Comparison of ENCODE assay signal across 20 mouse cellular contexts in the genomic region with DNA sequence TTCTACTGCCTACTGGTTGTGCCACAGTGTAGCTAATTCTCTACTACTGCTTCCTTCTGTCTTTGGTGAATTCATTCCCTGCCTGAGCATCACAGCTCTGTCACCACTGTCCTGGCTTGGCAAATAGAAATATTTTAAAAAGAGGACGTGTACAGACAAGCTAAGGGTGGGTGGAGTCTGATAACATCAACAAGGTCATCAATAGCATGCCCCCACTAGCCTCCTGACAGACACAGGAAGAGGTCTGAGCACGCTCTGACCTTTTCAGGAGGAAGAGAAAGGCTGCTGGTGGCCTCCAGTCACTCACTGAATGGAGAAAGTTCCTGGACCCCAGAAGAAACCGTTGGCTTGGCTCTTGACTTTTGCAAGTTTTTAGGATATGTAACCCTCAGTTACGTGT. TPM values are rescaled to one million over a fixed set of nuclear protein-coding genes. Genes with fewer than 3 reads are reported as not detected.
DNase-seq lines count a peak whose midpoint lies in the region; ATAC-seq and TF ChIP-seq lines count a peak whose summit lies in the region.
"Had no signal": no experiment of that assay in that cellular context is flagged by ENCODE, and none has a peak within 500 bp of the region (broad histone marks: within the 10 kb centered on the region; RNA-seq: fewer than 3 reads in every experiment).

No protein-coding gene starts in this region.

- TF ChIP-seq EP300 in heart, adult 2 months (IDR thresholded peaks at IDR 0.05; ENCODE audit: insufficient read depth, low read depth, low read length), result no peak

- H3K4me3 ChIP-seq in heart, embryonic 12.5 days, result no peak overlapping the region
- no peak overlapping the region for H3K4me3 ChIP-seq in heart, adult 2 months
- peak overlapping the region; percentile 65; the same call in 1 of the 2 replicates for H3K4me3 ChIP-seq in G1E (ENCODE audit: low read depth, low read length)
- peak overlapping the region; percentile 78 for H3K4me3 ChIP-seq in liver, embryonic 16.5 days (ENCODE audit: low read depth, low read length)
- H3K4me3 ChIP-seq in forebrain, embryonic 11.5 days (ENCODE audit: low read depth, low read length), result no peak overlapping the region
- no peak overlapping the region for H3K4me3 ChIP-seq in midbrain, postnatal 0 days (ENCODE audit: low read depth, low read length)
- H3K4me3 ChIP-seq: embryonic facial prominence, embryonic 15.5 days; intestine, embryonic 15.5 days; kidney, embryonic 15.5 days; neural tube, embryonic 13.5 days had no signal

- no peaks in the 10 kb centered on the region for H3K9me3 ChIP-seq in heart, embryonic 12.5 days (replicated peaks)
- no peaks in the 10 kb centered on the region for H3K9me3 ChIP-seq in G1E (replicated peaks)
- H3K9me3 ChIP-seq in liver, embryonic 16.5 days (replicated peaks; ENCODE audit: control insufficient read depth, low read length), result no peaks in the 10 kb centered on the region
- no peaks in the 10 kb centered on the region for H3K9me3 ChIP-seq in forebrain, embryonic 11.5 days (ENCODE audit: control insufficient read depth, low read length)
- H3K9me3 ChIP-seq in midbrain, postnatal 0 days (ENCODE audit: low read length), result no peaks in the 10 kb centered on the region
- H3K9me3 ChIP-seq: embryonic facial prominence, embryonic 15.5 days; intestine, embryonic 15.5 days; kidney, embryonic 15.5 days; neural tube, embryonic 13.5 days had no signal

- H3K27ac ChIP-seq in heart, embryonic 12.5 days (ENCODE audit: poor library complexity, severe bottlenecking), result no peak overlapping the region
- no peak overlapping the region for H3K27ac ChIP-seq in heart, adult 2 months
- H3K27ac ChIP-seq in liver, embryonic 16.5 days (ENCODE audit: low read length), result peak overlapping the region; percentile 98
- H3K27ac ChIP-seq in forebrain, embryonic 11.5 days (ENCODE audit: low read depth, low read length), result no peak overlapping the region
- H3K27ac ChIP-seq in midbrain, postnatal 0 days (ENCODE audit: low read depth, low read length), result no peak overlapping the region
- H3K27ac ChIP-seq: embryonic facial prominence, embryonic 15.5 days; hindbrain, embryonic 14.5 days; intestine, embryonic 15.5 days; kidney, embryonic 15.5 days; neural tube, embryonic 13.5 days had no signal

- DNase-seq in heart, adult 2 months, result no peak
- peak; percentile 23 for DNase-seq in G1E (ENCODE audit: low spot score)
- DNase-seq in forebrain, embryonic 11.5 days (ENCODE audit: low spot score), result no peak
- no peak for DNase-seq in midbrain, postnatal 0 days (ENCODE audit: low spot score)
- DNase-seq: adrenal gland, postnatal 25 days; cerebellum, adult 8-10 months; gastrocnemius, postnatal 36 days; right cerebral cortex, postnatal 25 days had no signal

- H3K27me3 ChIP-seq in heart, embryonic 12.5 days (replicated peaks), result no peaks in the 10 kb centered on the region
- no peaks in the 10 kb centered on the region for H3K27me3 ChIP-seq in heart, adult 2 months (ENCODE audit: control insufficient read depth, insufficient read depth, low read length)
- no peaks in the 10 kb centered on the region for H3K27me3 ChIP-seq in G1E (ENCODE audit: insufficient read depth, low read length)
- no peaks in the 10 kb centered on the region for H3K27me3 ChIP-seq in liver, embryonic 16.5 days (ENCODE audit: control insufficient read depth, insufficient read depth, low read depth, low read length)
- no peaks in the 10 kb centered on the region for H3K27me3 ChIP-seq in forebrain, embryonic 11.5 days (ENCODE audit: control insufficient read depth, insufficient read depth, low read length)
- H3K27me3 ChIP-seq in midbrain, postnatal 0 days (ENCODE audit: insufficient read depth, low read length), result no peaks in the 10 kb centered on the region
- H3K27me3 ChIP-seq: embryonic facial prominence, embryonic 15.5 days; intestine, embryonic 15.5 days; kidney, embryonic 15.5 days; neural tube, embryonic 13.5 days had no signal

- no peak for TF ChIP-seq POLR2A in heart, adult 2 months (IDR thresholded peaks at IDR 0.05; ENCODE audit: insufficient read depth, low read depth, low read length)

- H3K79me2 ChIP-seq in heart, adult 2 months (replicated peaks; ENCODE audit: control insufficient read depth, insufficient read depth, low read length), result no peaks in the 10 kb centered on the region

- H3K4me1 ChIP-seq in heart, embryonic 12.5 days (replicated peaks), result peaks cover 6% of the 10 kb centered on the region
- H3K4me1 ChIP-seq in heart, adult 2 months (ENCODE audit: control insufficient read depth, insufficient read depth, low read length), result no peaks in the 10 kb centered on the region
- H3K4me1 ChIP-seq in G1E (ENCODE audit: insufficient read depth, low read depth, low read length), result peaks cover 52% of the 10 kb centered on the region
- H3K4me1 ChIP-seq in liver, embryonic 16.5 days (ENCODE audit: control insufficient read depth, low read depth, low read length), result peaks cover 34% of the 10 kb centered on the region
- H3K4me1 ChIP-seq in forebrain, embryonic 11.5 days (replicated peaks; ENCODE audit: control insufficient read depth, insufficient read depth, low read length), result no peaks in the 10 kb centered on the region
- no peaks in the 10 kb centered on the region for H3K4me1 ChIP-seq in midbrain, postnatal 0 days (ENCODE audit: insufficient read depth, low read length)
- H3K4me1 ChIP-seq: embryonic facial prominence, embryonic 15.5 days; intestine, embryonic 15.5 days; kidney, embryonic 15.5 days; neural tube, embryonic 13.5 days had no signal

- ATAC-seq in heart, embryonic 12.5 days (ENCODE audit: insufficient number of reproducible peaks, low FRiP score), result no peak
- peak; percentile 55 for ATAC-seq in G1E (ENCODE audit: extremely low read depth, insufficient number of reproducible peaks, low FRiP score, poor library complexity, severe bottlenecking)
- peak; percentile 42 for ATAC-seq in granulocyte monocyte progenitor cell, adult 5-6 weeks (replicated peaks; ENCODE audit: poor library complexity, severe bottlenecking)
- no peak for ATAC-seq in liver, embryonic 16.5 days (ENCODE audit: low read depth)
- ATAC-seq in forebrain, embryonic 11.5 days (replicated peaks; ENCODE audit: low FRiP score), result no peak
- ATAC-seq in midbrain, postnatal 0 days (ENCODE audit: low FRiP score), result no peak
- ATAC-seq: forebrain, embryonic 14.5 days; intestine, embryonic 15.5 days had no signal

- intact Hi-C loops in heart, adult 2 months (cut with DNase I), result no loop called here

- no peaks in the 10 kb centered on the region for H3K36me3 ChIP-seq in heart, embryonic 12.5 days
- H3K36me3 ChIP-seq in heart, adult 2 months (ENCODE audit: control insufficient read depth, insufficient read depth, low read length), result no peaks in the 10 kb centered on the region
- H3K36me3 ChIP-seq in G1E (replicated peaks), result peaks cover 19% of the 10 kb centered on the region
- peaks cover 6% of the 10 kb centered on the region for H3K36me3 ChIP-seq in liver, embryonic 16.5 days (ENCODE audit: control insufficient read depth, insufficient read depth)
- no peaks in the 10 kb centered on the region for H3K36me3 ChIP-seq in forebrain, embryonic 11.5 days (ENCODE audit: control insufficient read depth, insufficient read depth, low read length)
- H3K36me3 ChIP-seq in midbrain, postnatal 0 days (ENCODE audit: insufficient read depth, low read length), result no peaks in the 10 kb centered on the region
- H3K36me3 ChIP-seq: embryonic facial prominence, embryonic 15.5 days; intestine, embryonic 15.5 days; kidney, embryonic 15.5 days; neural tube, embryonic 13.5 days had no signal

- H3K9ac ChIP-seq in heart, embryonic 12.5 days, result no peak overlapping the region
- H3K9ac ChIP-seq in heart, adult 2 months (ENCODE audit: low read depth, low read length), result no peak overlapping the region
- peak overlapping the region; percentile 93 for H3K9ac ChIP-seq in liver, embryonic 16.5 days (ENCODE audit: low read depth, low read length)
- no peak overlapping the region for H3K9ac ChIP-seq in forebrain, embryonic 11.5 days (ENCODE audit: low read length)
- H3K9ac ChIP-seq in midbrain, postnatal 0 days (replicated peaks; ENCODE audit: low read length, poor library complexity, severe bottlenecking), result no peak overlapping the region
- H3K9ac ChIP-seq: embryonic facial prominence, embryonic 15.5 days; hindbrain, embryonic 14.5 days; intestine, embryonic 15.5 days; kidney, embryonic 15.5 days; neural tube, embryonic 13.5 days had no signal

- no peak for TF ChIP-seq CTCF in heart, adult 2 months (IDR thresholded peaks at IDR 0.05)
- no peak for TF ChIP-seq CTCF in G1E (IDR thresholded peaks at IDR 0.05; ENCODE audit: low read depth, low read length)
- no peak for TF ChIP-seq CTCF in midbrain, postnatal 0 days (IDR thresholded peaks at IDR 0.05)

- H3K4me2 ChIP-seq in heart, embryonic 12.5 days, result peak overlapping the region; percentile 18
- H3K4me2 ChIP-seq in liver, embryonic 16.5 days (ENCODE audit: low read depth, low read length), result peak overlapping the region; percentile 62
- no peak overlapping the region for H3K4me2 ChIP-seq in forebrain, embryonic 11.5 days (ENCODE audit: low read depth, low read length, severe bottlenecking)
- no peak overlapping the region for H3K4me2 ChIP-seq in midbrain, postnatal 0 days (ENCODE audit: low read depth, low read length, poor library complexity, severe bottlenecking)
- H3K4me2 ChIP-seq: embryonic facial prominence, embryonic 15.5 days; hindbrain, embryonic 14.5 days; intestine, embryonic 15.5 days; kidney, embryonic 15.5 days; neural tube, embryonic 13.5 days had no signal

- WGBS in heart, embryonic 12.5 days, result 54% methylated on average over 4 of the region's 4 CpGs
- WGBS in heart, adult 2 months, result 46% methylated on average over 4 of the region's 4 CpGs
- whole genome bisulfite sequencing in liver, embryonic 16.5 days (ENCODE audit: insufficient replicate concordance), result 33% methylated on average over 4 of the region's 4 CpGs
- WGBS in forebrain, embryonic 11.5 days, result 76% methylated on average over 4 of the region's 4 CpGs
- WGBS in midbrain, postnatal 0 days, result 74% methylated on average over 4 of the region's 4 CpGs

RNA-seq across cellular contexts. Expression of a gene that starts 18.5 kb away (rescaled TPM):
- 7.6 and 8.1 TPM in 2 replicates for polyA plus RNA-seq in heart, embryonic 12.5 days (2016; fragmentation: Nextera tagmentation; extraction: Ambion mirVana)
- under 1 TPM in 1 of 2 experiments, not detected in 1; 0.16 TPM for total RNA-seq in heart, adult 2 months (2021)
- 0.18 TPM in 1 of 2 replicates, not detected in the other for polyA plus RNA-seq in heart, adult 2 months (2012; rRNA removed)
- 31.0 and 42.4 TPM in 2 replicates for total RNA-seq in G1E (2014; fragmentation: Nextera tagmentation)
- 29.9 and 31.9 TPM in 2 replicates for total RNA-seq in G1E (2017)
- 5.7 and 6.9 TPM in 2 replicates for polyA plus RNA-seq in G1E (2012)
- total RNA-seq in granulocyte monocyte progenitor cell, adult 5-6 weeks (2014; fragmentation: Nextera tagmentation), result not detected in 2 replicates
- 0.04 TPM in 1 of 2 replicates, not detected in the other for total RNA-seq in granulocyte monocyte progenitor cell, adult 5-6 weeks (2017)
- polyA plus RNA-seq in liver, embryonic 16.5 days (2015; fragmentation: Nextera tagmentation; extraction: Ambion mirVana), result 102 and 113 TPM in 2 replicates
- 2.5 and 2.9 TPM in 2 replicates for polyA plus RNA-seq in forebrain, embryonic 11.5 days (2014; fragmentation: Nextera tagmentation; extraction: Ambion mirVana)
- total RNA-seq in midbrain, postnatal 0 days (2014; rRNA removed), result 0.27 TPM in 1 of 2 replicates, not detected in the other
- polyA plus RNA-seq in midbrain, postnatal 0 days (2015; fragmentation: Nextera tagmentation; extraction: Ambion mirVana), result 0.27 and 0.56 TPM in 2 replicates
- total RNA-seq: gastrocnemius, postnatal 36 days had no signal

RNA-seq across cellular contexts. Expression of a gene that starts 18.6 kb away (rescaled TPM):
- 59.0 and 64.7 TPM in 2 replicates for polyA plus RNA-seq in heart, embryonic 12.5 days (2016; fragmentation: Nextera tagmentation; extraction: Ambion mirVana)
- 10 to 100 TPM in 1 of 2 experiments, 1 to 10 TPM in 1; 7.6 to 12.2 TPM for total RNA-seq in heart, adult 2 months (2021)
- polyA plus RNA-seq in heart, adult 2 months (2012; rRNA removed), result 4.1 and 6.8 TPM in 2 replicates
- 449 and 472 TPM in 2 replicates for total RNA-seq in G1E (2014; fragmentation: Nextera tagmentation)
- 273 and 298 TPM in 2 replicates for total RNA-seq in G1E (2017)
- 40.9 and 59.7 TPM in 2 replicates for polyA plus RNA-seq in G1E (2012)
- total RNA-seq in granulocyte monocyte progenitor cell, adult 5-6 weeks (2014; fragmentation: Nextera tagmentation), result 154 and 214 TPM in 2 replicates
- total RNA-seq in granulocyte monocyte progenitor cell, adult 5-6 weeks (2017), result 211 and 230 TPM in 2 replicates
- polyA plus RNA-seq in liver, embryonic 16.5 days (2015; fragmentation: Nextera tagmentation; extraction: Ambion mirVana), result 29.2 and 29.4 TPM in 2 replicates
- 107 and 119 TPM in 2 replicates for polyA plus RNA-seq in forebrain, embryonic 11.5 days (2014; fragmentation: Nextera tagmentation; extraction: Ambion mirVana)
- total RNA-seq in midbrain, postnatal 0 days (2014; rRNA removed), result 16.9 and 23.8 TPM in 2 replicates
- 10.0 and 11.5 TPM in 2 replicates for polyA plus RNA-seq in midbrain, postnatal 0 days (2015; fragmentation: Nextera tagmentation; extraction: Ambion mirVana)

RNA-seq across cellular contexts. Expression of a gene that starts 56.2 kb away (rescaled TPM):
- 35.9 and 80.5 TPM in 2 replicates for polyA plus RNA-seq in heart, embryonic 12.5 days (2016; fragmentation: Nextera tagmentation; extraction: Ambion mirVana)
- total RNA-seq in heart, adult 2 months (2021), result 10 to 100 TPM; 41.2 to 47.8 TPM
- 52.9 and 87.2 TPM in 2 replicates for polyA plus RNA-seq in heart, adult 2 months (2012; rRNA removed)
- total RNA-seq in G1E (2014; fragmentation: Nextera tagmentation), result 1.6 and 7.4 TPM in 2 replicates
- 26.8 and 33.4 TPM in 2 replicates for total RNA-seq in G1E (2017)
- polyA plus RNA-seq in G1E (2012), result 0.21 TPM in 1 of 2 replicates, not detected in the other
- total RNA-seq in granulocyte monocyte progenitor cell, adult 5-6 weeks (2014; fragmentation: Nextera tagmentation), result 83.7 and 112 TPM in 2 replicates
- total RNA-seq in granulocyte monocyte progenitor cell, adult 5-6 weeks (2017), result 98.7 and 115 TPM in 2 replicates
- 18,368 and 22,262 TPM in 2 replicates for polyA plus RNA-seq in liver, embryonic 16.5 days (2015; fragmentation: Nextera tagmentation; extraction: Ambion mirVana)
- 11.6 and 15.6 TPM in 2 replicates for polyA plus RNA-seq in forebrain, embryonic 11.5 days (2014; fragmentation: Nextera tagmentation; extraction: Ambion mirVana)
- 14.2 and 29.9 TPM in 2 replicates for total RNA-seq in midbrain, postnatal 0 days (2014; rRNA removed)
- 22.5 and 22.7 TPM in 2 replicates for polyA plus RNA-seq in midbrain, postnatal 0 days (2015; fragmentation: Nextera tagmentation; extraction: Ambion mirVana)

RNA-seq across cellular contexts. Expression of a gene that starts 56.3 kb away (rescaled TPM):
- 7.0 TPM in 2 replicates for polyA plus RNA-seq in heart, embryonic 12.5 days (2016; fragmentation: Nextera tagmentation; extraction: Ambion mirVana)
- total RNA-seq in heart, adult 2 months (2021), result 1 to 10 TPM; 5.5 to 7.0 TPM
- polyA plus RNA-seq in heart, adult 2 months (2012; rRNA removed), result not detected in 2 replicates
- total RNA-seq in G1E (2014; fragmentation: Nextera tagmentation) (not detected in 2 replicates), G1E (2017) (not detected in 2 replicates)
- 0.03 TPM in 1 of 2 replicates, not detected in the other for polyA plus RNA-seq in G1E (2012)
- 0.17 TPM in 1 of 2 replicates, not detected in the other for total RNA-seq in granulocyte monocyte progenitor cell, adult 5-6 weeks (2014; fragmentation: Nextera tagmentation)
- 1.4 TPM in 1 of 2 replicates, not detected in the other for total RNA-seq in granulocyte monocyte progenitor cell, adult 5-6 weeks (2017)
- 1.8 and 3.4 TPM in 2 replicates for polyA plus RNA-seq in liver, embryonic 16.5 days (2015; fragmentation: Nextera tagmentation; extraction: Ambion mirVana)
- polyA plus RNA-seq in forebrain, embryonic 11.5 days (2014; fragmentation: Nextera tagmentation; extraction: Ambion mirVana), result 3.0 TPM in 1 of 2 replicates, not detected in the other
- 3.0 TPM in 1 of 2 replicates, not detected in the other for total RNA-seq in midbrain, postnatal 0 days (2014; rRNA removed)
- polyA plus RNA-seq in midbrain, postnatal 0 days (2015; fragmentation: Nextera tagmentation; extraction: Ambion mirVana), result 2.1 and 4.5 TPM in 2 replicates
- total RNA-seq: common myeloid progenitor, adult 5-6 weeks; megakaryocyte-erythroid progenitor cell, adult 5-6 weeks had no signal
- polyA plus RNA-seq: limb, embryonic 11.5 days had no signal

Comparison
In these comparisons a context has a peak if more than half of its experiments do, and no peak if none do; other contexts are left out.
1. ATAC-seq: peak in G1E (single experiment) and granulocyte monocyte progenitor cell, adult 5-6 weeks (single experiment); none in heart, embryonic 12.5 days (single experiment), liver, embryonic 16.5 days (single experiment), forebrain, embryonic 11.5 days (single experiment) and midbrain, postnatal 0 days (single experiment).
2. H3K4me2 ChIP-seq: peak in heart, embryonic 12.5 days (single experiment) and liver, embryonic 16.5 days (single experiment); none in forebrain, embryonic 11.5 days (single experiment) and midbrain, postnatal 0 days (single experiment).
3. H3K4me3 ChIP-seq: peak in G1E (single experiment) and liver, embryonic 16.5 days (single experiment); none in heart, embryonic 12.5 days (single experiment), heart, adult 2 months (single experiment), forebrain, embryonic 11.5 days (single experiment) and midbrain, postnatal 0 days (single experiment).
4. RNA of a gene that starts 18.5 kb away (polyA plus RNA-seq): 102 to 113 TPM in liver, embryonic 16.5 days; 7.6 to 8.1 TPM in heart, embryonic 12.5 days, 5.7 to 6.9 TPM in G1E, 2.5 to 2.9 TPM in forebrain, embryonic 11.5 days, 0.27 to 0.56 TPM in midbrain, postnatal 0 days and 0.18 TPM in heart, adult 2 months; every median in the first group is over 10 times any median in the second.
5. RNA of a gene that starts 56.2 kb away (polyA plus RNA-seq): 18,368 to 22,262 TPM in liver, embryonic 16.5 days; 52.9 to 87.2 TPM in heart, adult 2 months, 35.9 to 80.5 TPM in heart, embryonic 12.5 days, 22.5 to 22.7 TPM in midbrain, postnatal 0 days, 11.6 to 15.6 TPM in forebrain, embryonic 11.5 days and 0.21 TPM in G1E; every median in the first group is over 100 times any median in the second.